ENCODE assay signal across 26 mouse cellular contexts in genomic region chr5:123932927-123933326, GRCm38 (mm10). TPM values are rescaled to one million over a fixed set of nuclear protein-coding genes. Genes with fewer than 3 reads are reported as not detected.
A peak's percentile ranks its signal among the peaks of the same experiment; 100 is the strongest.
DNase-seq lines count a peak whose midpoint lies in the region; TF ChIP-seq lines count a peak whose summit lies in the region.
"Had no signal": no experiment of that assay in that cellular context is flagged by ENCODE, and none has a peak within 500 bp of the region (broad histone marks: within the 10 kb centered on the region; RNA-seq: fewer than 3 reads in every experiment).

No protein-coding gene starts in this region.

- no peak overlapping the region for H3K4me3 ChIP-seq in gastrocnemius, adult 2 months
- no peak overlapping the region for H3K4me3 ChIP-seq in left cerebral cortex, adult 2 months
- H3K4me3 ChIP-seq: forebrain, embryonic 13.5 days; heart, embryonic 13.5 days; hindbrain, embryonic 13.5 days; limb, embryonic 15.5 days; midbrain, embryonic 12.5 days; neural tube, embryonic 12.5 days had no signal

- intact Hi-C loops in gastrocnemius, adult 2 months (cut with DNase I) = no loop called here
- intact Hi-C loops in left cerebral cortex, adult 2 months (cut with DNase I) = no loop called here
- intact Hi-C loops in left cerebral cortex, postnatal 10 days (cut with DNase I) = no loop called here

- TF ChIP-seq CTCF in gastrocnemius, adult 2 months (IDR thresholded peaks at IDR 0.05) = peak; percentile 29
- TF ChIP-seq CTCF in left cerebral cortex, adult 2 months (IDR thresholded peaks at IDR 0.05) = peak; percentile 17; the same call in 1 of the 2 replicates

- H3K27ac ChIP-seq in gastrocnemius, adult 2 months = no peak overlapping the region
- H3K27ac ChIP-seq in left cerebral cortex, adult 2 months = no peak overlapping the region
- H3K27ac ChIP-seq: forebrain, embryonic 13.5 days; heart, embryonic 13.5 days; hindbrain, embryonic 13.5 days; limb, embryonic 15.5 days; midbrain, embryonic 12.5 days; neural tube, embryonic 12.5 days had no signal

- no peak for DNase-seq in gastrocnemius, adult 2 months
- DNase-seq in gastrocnemius, adult 8-10 months (ENCODE audit: low spot score in 2 of 2) = no peak
- DNase-seq in left cerebral cortex, adult 2 months (ENCODE audit: extremely low spot score in 1 of 2, low spot score in 2 of 2) = no peak
- no peak for DNase-seq in left cerebral cortex, postnatal 10 days (ENCODE audit: extremely low spot score in 1 of 2, low spot score in 2 of 2)
- DNase-seq in 3T3-L1 (ENCODE audit: low read depth, low spot score) = peak; percentile 34
- peak; percentile 13 for DNase-seq in R1 (ENCODE audit: low read depth, low spot score)
- DNase-seq in right cerebral cortex, adult 2 months (ENCODE audit: low spot score in 2 of 2) = no peak
- DNase-seq in T-cell, adult 2 months (ENCODE audit: low spot score) = no peak
- DNase-seq: adrenal gland, postnatal 14 days; cerebellum, adult 8-10 months; cerebellum, postnatal 36 days; gastrocnemius, postnatal 25 days; heart, adult 18-20 months; heart, postnatal 14 days; kidney, adult 8-10 months; kidney, postnatal 36 days; left cerebral cortex, postnatal 4 days; right cerebral cortex, postnatal 25 days; spleen, adult 18-20 months had no signal

RNA-seq across cellular contexts. Expression of gene Ccdc62, which starts 2.4 kb away (rescaled TPM):
- under 1 TPM; 0.66 to 0.73 TPM for total RNA-seq in gastrocnemius, adult 2 months (2021)
- total RNA-seq in gastrocnemius, adult 8-10 months (2022) = 1 to 10 TPM in 3 of 4 experiments, under 1 TPM in 1; 0.56 to 2.1 (median 1.3) TPM
- 1 to 10 TPM; 2.9 to 4.1 TPM for total RNA-seq in left cerebral cortex, adult 2 months (2021)
- 1 to 10 TPM; 2.1 to 2.8 TPM for total RNA-seq in left cerebral cortex, postnatal 10 days (2021)

RNA-seq across cellular contexts. Expression of gene Gm43518, which starts 5.7 kb away (rescaled TPM):
- 1 to 10 TPM in 1 of 2 experiments, under 1 TPM in 1; 0.89 to 1.1 TPM for total RNA-seq in gastrocnemius, adult 2 months (2021)
- under 1 TPM in 1 of 4 experiments, not detected in 3; 0.94 TPM for total RNA-seq in gastrocnemius, adult 8-10 months (2022)
- total RNA-seq in left cerebral cortex, adult 2 months (2021) = 1 to 10 TPM in 1 of 2 experiments, under 1 TPM in 1; 0.63 to 1.1 TPM
- 1 to 10 TPM; 1.5 to 2.4 TPM for total RNA-seq in left cerebral cortex, postnatal 10 days (2021)
- total RNA-seq: ES-E14; gastrocnemius, postnatal 25 days had no signal

RNA-seq across cellular contexts. Expression of gene Denr, which starts 26.0 kb away (rescaled TPM):
- total RNA-seq in gastrocnemius, adult 2 months (2021) = 10 to 100 TPM; 40.1 to 49.3 TPM
- total RNA-seq in gastrocnemius, adult 8-10 months (2022) = 10 to 100 TPM; 49.2 to 59.2 (median 52.6) TPM
- 10 to 100 TPM; 66.0 to 68.7 TPM for total RNA-seq in left cerebral cortex, adult 2 months (2021)
- 10 to 100 TPM; 71.2 to 76.9 TPM for total RNA-seq in left cerebral cortex, postnatal 10 days (2021)

RNA-seq across cellular contexts. Expression of gene Hip1r, which starts 40.5 kb away (rescaled TPM):
- 10 to 100 TPM in 1 of 2 experiments, 1 to 10 TPM in 1; 5.6 to 14.3 TPM for total RNA-seq in gastrocnemius, adult 2 months (2021)
- total RNA-seq in gastrocnemius, adult 8-10 months (2022) = 10 to 100 TPM in 2 of 4 experiments, 1 to 10 TPM in 2; 8.7 to 15.9 (median 11.4) TPM
- 10 to 100 TPM; 68.3 to 74.2 TPM for total RNA-seq in left cerebral cortex, adult 2 months (2021)
- total RNA-seq in left cerebral cortex, postnatal 10 days (2021) = 10 to 100 TPM; 82.4 to 93.4 TPM

RNA-seq across cellular contexts. Expression of gene Hcar1, which starts 53.1 kb away (rescaled TPM):
- total RNA-seq in gastrocnemius, adult 2 months (2021) = under 1 TPM; 0.08 to 0.17 TPM
- under 1 TPM; 0.12 to 0.72 (median 0.32) TPM for total RNA-seq in gastrocnemius, adult 8-10 months (2022)
- total RNA-seq in left cerebral cortex, adult 2 months (2021) = 1 to 10 TPM; 1.5 TPM
- total RNA-seq in left cerebral cortex, postnatal 10 days (2021) = 1 to 10 TPM in 1 of 2 experiments, under 1 TPM in 1; 0.88 to 1.0 TPM
- total RNA-seq: ES-E14 had no signal

Comparison
In these comparisons a context has a peak if more than half of its experiments do, and no peak if none do; other contexts are left out.
1. DNase-seq: peak in 3T3-L1 (single experiment) and R1 (single experiment); none in gastrocnemius, adult 2 months (single experiment), gastrocnemius, adult 8-10 months (0 of 2), left cerebral cortex, adult 2 months (0 of 2), left cerebral cortex, postnatal 10 days (0 of 2), right cerebral cortex, adult 2 months (0 of 2) and T-cell, adult 2 months (single experiment).